Mouse (Mus musculus) heart, embryonic 11.5 days (tissue): ENCODE data around the gene Efhd2. TPM values are rescaled to one million over a fixed set of nuclear protein-coding genes. Genes with fewer than 3 reads are reported as not detected.

ENCODE experiments used
- ATAC-seq: fragments of 200-750 bp; cut with Nextera tagmentation; replicated peaks from 2 replicates; pipeline ENCODE4 v1.8.0; 2017; ENCODE audit warnings: moderate library complexity; ENCODE audit not compliant: insufficient number of reproducible peaks, low FRiP score, low TSS enrichment
- H3K27ac ChIP-seq: fragments of 300-500 bp; sonication (generic); 2 replicates; pipeline ENCODE4 v1.5.1; 2014; ENCODE audit warnings: mild to moderate bottlenecking, low read depth, low read length
- H3K27me3 ChIP-seq: fragments of 300-500 bp; sonication (generic); 2 replicates; pipeline ENCODE4 v1.6.1; 2014; ENCODE audit warnings: mild to moderate bottlenecking, low read length, mixed read lengths; ENCODE audit not compliant: control insufficient read depth, insufficient read depth
- H3K36me3 ChIP-seq: fragments of 300-500 bp; sonication (generic); 2 replicates; pipeline ENCODE4 v1.6.1; 2014; ENCODE audit warnings: mild to moderate bottlenecking, low read length, moderate library complexity, mixed read lengths; ENCODE audit not compliant: control insufficient read depth, insufficient read depth
- H3K4me1 ChIP-seq: fragments of 300-500 bp; sonication (generic); 2 replicates; pipeline ENCODE4 v1.6.1; 2014; ENCODE audit warnings: low read length; ENCODE audit not compliant: control insufficient read depth, insufficient read depth
- H3K4me2 ChIP-seq: fragments of 300-500 bp; sonication (generic); 2 replicates; pipeline ENCODE4 v1.6.1; 2014; ENCODE audit warnings: mild to moderate bottlenecking, moderate library complexity
- H3K4me3 ChIP-seq: fragments of 300-500 bp; sonication (generic); 2 replicates; pipeline ENCODE4 v1.5.1; 2014; ENCODE audit warnings: low read depth, low read length
- H3K9ac ChIP-seq: fragments of 300-500 bp; sonication (generic); 2 replicates; pipeline ENCODE4 v1.6.1; 2014; ENCODE audit warnings: mild to moderate bottlenecking, low read depth, low read length, moderate library complexity
- H3K9me3 ChIP-seq: fragments of 300-500 bp; sonication (generic); replicated peaks from 2 replicates; pipeline ENCODE4 v1.6.1; 2016; ENCODE audit warnings: low read length; ENCODE audit not compliant: control insufficient read depth
- WGBS: fragments of 180-500 bp; shearing (Covaris S2); extraction: QIAGEN DNeasy Blood & Tissue Kit; methylation state at CpG from one replicate; pipeline ENCODE4 v1.1.7; 2014; ENCODE audit not compliant: insufficient replicate concordance; 5-methylcytosine and 5-hydroxymethylcytosine counted together
- polyA plus RNA-seq: library from polyadenylated mRNA; unstranded; fragments of >200 nt; fragmentation: Nextera tagmentation; extraction: Ambion mirVana; gene quantifications from 2 replicates; pipeline ENCODE4 v1.2.1, GENCODE M21; 2014

Efhd2 gene
- polyA plus RNA-seq, 1 experiment from 2014 or later = 59.2 TPM

DNA sequence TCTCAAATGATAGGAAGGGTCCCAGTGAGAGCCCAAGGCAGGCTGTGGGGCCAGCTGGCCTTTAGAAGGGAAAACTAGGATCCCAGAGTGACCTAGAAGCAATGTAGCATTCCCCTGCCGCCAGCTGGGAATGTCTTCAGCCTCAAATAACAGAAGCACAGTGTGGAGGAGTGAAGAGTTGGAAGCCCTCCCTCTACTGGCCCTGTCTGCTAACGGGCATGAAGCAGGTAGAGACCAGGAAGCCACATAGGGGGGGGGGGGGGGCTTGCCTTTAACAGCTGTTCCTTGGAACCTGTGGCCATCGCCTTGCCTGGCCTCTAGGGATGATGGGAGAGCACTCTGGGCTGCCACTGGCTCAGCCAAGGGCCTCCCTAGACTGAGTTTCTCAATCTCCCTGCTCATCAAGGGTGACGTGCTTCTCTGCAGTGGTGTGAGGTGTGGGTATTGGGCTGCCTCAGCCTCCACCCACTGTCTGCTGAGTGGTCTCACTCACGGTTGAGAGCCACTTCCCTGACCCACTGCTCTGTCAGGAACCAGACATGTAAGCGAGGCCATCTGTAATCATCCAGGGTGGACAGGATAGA is 11.8 kb upstream of the Efhd2 start:
- Histone ChIP-seq H3K27ac (peak overlapping the region; percentile 60), H3K4me2 (no peak overlapping the region), H3K27me3 (no peaks in the 10 kb centered on the region), H3K9ac (no peak overlapping the region), H3K9me3 (no peaks in the 10 kb centered on the region), H3K4me1 (peaks cover 44% of the 10 kb centered on the region), H3K36me3 (no peaks in the 10 kb centered on the region), H3K4me3 (no peak overlapping the region)
- WGBS = 21% methylated on average over 6 of the region's 6 CpGs
- peak; percentile 37; the same call in 1 of the 2 replicates for ATAC-seq

- Histone ChIP-seq H3K27ac (peak overlapping the region; percentile 54; the same call in 1 of the 2 replicates), H3K9me3 (no peaks in the 10 kb centered on the region), H3K4me1 (peaks cover 45% of the 10 kb centered on the region), H3K4me3 (no peak overlapping the region), H3K27me3 (no peaks in the 10 kb centered on the region), H3K9ac (no peak overlapping the region), H3K36me3 (no peaks in the 10 kb centered on the region), H3K4me2 (peak overlapping the region; percentile 22; the same call in 1 of the 2 replicates)
- WGBS = 47% methylated on average over 9 of the region's 9 CpGs
- ATAC-seq = no peak
Measured at GRCm38 (mm10) chr4:141885451-141885850, 10.7 kb upstream of the Efhd2 start.

- WGBS = 43% methylated on average over 6 of the region's 7 CpGs
- Histone ChIP-seq H3K27ac (peak overlapping the region; percentile 74), H3K4me1 (peaks cover 59% of the 10 kb centered on the region), H3K27me3 (no peaks in the 10 kb centered on the region), H3K4me3 (no peak overlapping the region), H3K36me3 (no peaks in the 10 kb centered on the region), H3K9ac (no peak overlapping the region), H3K4me2 (peak overlapping the region; percentile 7), H3K9me3 (no peaks in the 10 kb centered on the region)
- no peak for ATAC-seq
Measured at GRCm38 (mm10) chr4:141882858-141883257, 8.1 kb upstream of the Efhd2 start.

- peak overlapping the region; percentile 7 for H3K4me2 ChIP-seq
Measured at GRCm38 (mm10) chr4:141881950-141882349, 7.2 kb upstream of the Efhd2 start.

DNA sequence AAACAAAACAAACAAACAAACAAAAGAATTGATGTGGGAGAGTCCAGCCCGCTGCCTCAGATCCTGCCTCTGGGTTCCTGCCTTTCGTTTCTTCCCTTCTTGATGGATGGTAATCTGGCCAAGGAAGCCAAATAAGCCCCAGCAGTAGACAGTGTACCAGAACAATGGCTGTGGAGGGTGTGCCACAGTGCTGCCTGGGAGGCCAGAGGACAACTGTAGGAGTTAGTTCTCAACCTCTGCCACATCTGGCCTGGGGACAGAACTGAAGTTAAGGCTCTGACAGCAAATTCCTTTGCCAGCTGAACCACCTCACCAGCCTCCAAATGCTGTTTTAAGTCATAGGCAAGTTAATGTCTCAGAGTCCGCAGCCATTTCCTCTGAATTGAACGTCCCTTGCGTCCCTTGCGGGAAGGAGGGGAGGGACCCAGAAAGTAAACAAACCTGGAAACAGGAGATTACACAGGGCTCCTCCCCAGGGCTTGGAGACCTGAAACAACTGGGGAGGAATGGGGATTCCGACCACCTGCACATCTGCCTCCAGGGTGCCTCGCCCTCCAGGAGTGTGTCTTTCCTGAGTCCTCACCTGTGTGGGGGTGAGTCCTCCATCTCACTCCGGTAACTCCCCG is 6.7 kb upstream of the Efhd2 start:
- WGBS = 50% methylated on average over 10 of the region's 10 CpGs
- Histone ChIP-seq H3K27ac (peak overlapping the region; percentile 74; the same call in 1 of the 2 replicates), H3K4me1 (peaks cover 53% of the 10 kb centered on the region), H3K4me3 (no peak overlapping the region), H3K36me3 (no peaks in the 10 kb centered on the region), H3K4me2 (no peak overlapping the region), H3K9ac (no peak overlapping the region), H3K27me3 (no peaks in the 10 kb centered on the region), H3K9me3 (no peaks in the 10 kb centered on the region)
- ATAC-seq = no peak

More at GRCm38 (mm10) chr4:141881950-141882349, 7.2 kb upstream of the Efhd2 start:
- WGBS = 25% methylated on average over 5 of the region's 5 CpGs
- no peaks in the 10 kb centered on the region for H3K9me3 ChIP-seq
- 0 out of 2 replicates have a peak overlapping the region, but pooled peaks have one; percentile 43 for H3K9ac ChIP-seq
- H3K4me3 ChIP-seq = no peak overlapping the region
- peaks cover 58% of the 10 kb centered on the region for H3K4me1 ChIP-seq
- H3K27ac ChIP-seq = peak overlapping the region; percentile 74
- H3K27me3 ChIP-seq = no peaks in the 10 kb centered on the region
- no peak for ATAC-seq
- no peaks in the 10 kb centered on the region for H3K36me3 ChIP-seq

GRCm38 (mm10) chr4:141879875-141880274 is 5.2 kb upstream of the Efhd2 start:
- WGBS = 40% methylated on average over 9 of the region's 9 CpGs
- no peak overlapping the region for H3K9ac ChIP-seq
- peaks cover 50% of the 10 kb centered on the region for H3K4me1 ChIP-seq
- H3K4me2 ChIP-seq = no peak overlapping the region
- no peaks in the 10 kb centered on the region for H3K27me3 ChIP-seq
- H3K27ac ChIP-seq = no peak overlapping the region
- no peak overlapping the region for H3K4me3 ChIP-seq
- no peaks in the 10 kb centered on the region for H3K36me3 ChIP-seq
- no peaks in the 10 kb centered on the region for H3K9me3 ChIP-seq
- no peak for ATAC-seq

- 42% methylated on average over 4 of the region's 4 CpGs for WGBS
- no peak for ATAC-seq
- H3K4me1 ChIP-seq = peaks cover 47% of the 10 kb centered on the region
Measured at GRCm38 (mm10) chr4:141879074-141879473, 4.4 kb upstream of the Efhd2 start.

DNA sequence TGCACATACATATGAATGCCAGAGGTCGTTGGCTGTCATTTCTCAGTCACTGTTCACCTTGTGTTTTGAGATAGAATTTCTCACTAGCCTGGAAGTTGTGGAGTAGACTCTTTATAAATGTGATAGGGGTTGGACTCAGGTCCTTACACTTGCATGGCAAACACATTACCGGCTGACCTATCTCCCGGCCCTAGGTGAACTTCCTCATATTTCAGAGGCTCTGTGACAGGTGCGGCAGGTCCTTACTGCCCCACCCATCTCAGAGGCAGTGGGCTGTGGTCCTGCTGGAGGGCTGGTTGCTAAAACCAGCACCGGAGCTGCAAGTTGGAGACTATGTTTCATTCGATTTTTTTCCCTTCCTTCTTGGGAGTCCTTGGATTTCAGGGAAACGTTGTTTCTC is 3.9 kb upstream of the Efhd2 start:
- Histone ChIP-seq H3K9ac (no peak overlapping the region), H3K27me3 (no peaks in the 10 kb centered on the region), H3K4me2 (no peak overlapping the region; the same call in 1 of the 2 replicates), H3K9me3 (no peaks in the 10 kb centered on the region), H3K4me1 (peaks cover 47% of the 10 kb centered on the region), H3K36me3 (no peaks in the 10 kb centered on the region), H3K4me3 (no peak overlapping the region), H3K27ac (no peak overlapping the region)
- ATAC-seq = no peak
- WGBS = 46% methylated on average over 7 of the region's 7 CpGs

More at GRCm38 (mm10) chr4:141879074-141879473, 4.4 kb upstream of the Efhd2 start:
- H3K9ac ChIP-seq = 0 out of 2 replicates have a peak overlapping the region, but pooled peaks have one; percentile 10
- H3K27me3 ChIP-seq = no peaks in the 10 kb centered on the region
- H3K4me2 ChIP-seq = no peak overlapping the region; the same call in 1 of the 2 replicates
- no peaks in the 10 kb centered on the region for H3K9me3 ChIP-seq
- no peaks in the 10 kb centered on the region for H3K36me3 ChIP-seq
- no peak overlapping the region for H3K27ac ChIP-seq
- no peak overlapping the region for H3K4me3 ChIP-seq
